Mouse (Mus musculus) kidney, adult 9 months (tissue): ENCODE results near the gene Rprd1b.

Source experiments
- DNase-seq: peaks from one replicate; pipeline ENCODE4 v3.0.0; 2022

Gene Rprd1b

DNA sequence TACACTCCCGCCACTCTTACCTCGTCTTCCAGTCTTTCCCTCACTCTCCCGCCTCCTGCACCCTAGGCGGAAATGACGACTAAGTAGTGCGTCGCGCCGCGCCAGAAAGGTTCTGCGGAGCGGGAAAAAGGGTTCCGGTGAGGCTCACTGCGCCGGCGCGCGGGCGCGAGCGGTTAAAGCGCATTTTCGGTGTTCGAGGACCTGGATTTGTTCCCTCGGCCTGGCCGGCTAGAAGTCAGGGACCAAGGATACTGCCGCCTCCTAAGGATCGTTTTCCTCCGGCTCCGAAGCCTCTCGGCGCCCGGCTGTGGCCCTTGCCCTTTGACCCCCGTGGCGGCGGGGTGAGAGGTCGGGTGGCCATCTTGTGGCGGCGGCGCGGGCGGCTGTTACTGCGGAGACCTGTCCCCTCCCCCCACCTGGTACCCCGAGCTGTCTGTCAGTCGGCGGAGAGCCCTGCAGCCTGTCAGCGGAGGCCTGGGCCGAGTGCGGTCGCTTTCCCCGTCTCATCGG, at the start of gene Rprd1b, which contains the start of gene Tti1:
Rprd1b (plus strand) TSS at position 144 of the 510 bp plus-strand sequence.
Tti1 (minus strand) TSS at position 80 of the 510 bp plus-strand sequence.
- DNase-seq, result peak; percentile 94

DNA sequence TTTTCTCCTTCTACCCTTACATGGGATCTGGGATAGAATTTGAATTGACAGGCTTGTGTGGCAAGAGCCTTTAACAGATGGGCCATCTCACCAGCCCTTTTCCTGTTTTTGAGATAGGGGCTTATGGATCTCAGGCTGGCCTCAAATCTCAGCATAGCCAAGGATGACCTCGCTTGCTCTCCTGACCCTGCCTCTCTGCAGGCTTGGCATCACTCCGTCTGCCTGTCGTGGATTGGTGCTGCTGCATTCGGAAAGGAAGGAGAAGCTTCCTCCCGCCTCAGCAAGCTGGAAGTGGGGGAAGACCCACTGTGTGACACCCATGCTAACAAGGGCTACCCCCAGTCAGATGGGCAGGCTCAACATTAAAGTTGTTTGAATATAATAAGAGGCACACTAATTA, 49.1 kb upstream of the Rprd1b start:
- DNase-seq, result no peak

DNA sequence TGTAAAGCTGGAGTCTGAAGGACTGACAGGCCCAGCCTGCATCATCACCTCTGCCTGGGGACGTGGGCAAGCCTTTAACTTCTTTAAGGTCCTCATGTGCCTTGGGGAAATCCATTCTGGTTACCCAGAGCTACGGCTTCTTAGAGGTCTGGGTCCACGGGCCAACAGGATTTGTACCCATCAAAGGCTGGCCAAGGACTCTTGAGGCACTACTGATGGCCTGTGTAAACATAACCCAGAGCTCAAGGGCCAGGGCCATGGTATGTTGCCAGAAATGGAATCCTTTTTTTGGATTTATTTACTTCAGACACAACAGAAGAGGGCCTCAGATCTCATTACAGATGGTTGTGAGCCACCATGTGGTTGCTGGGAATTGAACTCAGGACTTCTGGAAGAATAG, 45.6 kb upstream of the Rprd1b start:
- DNase-seq, result no peak

DNA sequence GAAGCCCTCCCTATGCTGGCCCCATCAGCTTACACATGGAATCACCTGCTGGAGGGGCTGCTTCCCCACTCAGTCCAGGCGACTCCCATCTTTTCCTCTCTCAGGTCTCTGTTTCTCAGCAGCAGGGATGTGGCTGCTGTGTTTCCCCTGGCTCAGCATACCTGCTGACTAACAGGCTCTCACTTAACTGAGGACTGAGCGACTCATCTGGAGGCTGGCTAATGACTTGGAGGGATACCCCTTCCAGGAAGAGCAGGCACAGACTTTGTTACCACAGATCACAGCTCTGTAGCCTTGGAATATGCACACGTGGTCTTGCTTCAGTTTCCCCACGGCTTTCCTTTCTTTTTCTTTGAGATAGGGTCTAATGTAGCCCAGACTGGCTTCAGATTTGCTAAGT, 45.0 kb upstream of the Rprd1b start:
- no peak for DNase-seq

DNA sequence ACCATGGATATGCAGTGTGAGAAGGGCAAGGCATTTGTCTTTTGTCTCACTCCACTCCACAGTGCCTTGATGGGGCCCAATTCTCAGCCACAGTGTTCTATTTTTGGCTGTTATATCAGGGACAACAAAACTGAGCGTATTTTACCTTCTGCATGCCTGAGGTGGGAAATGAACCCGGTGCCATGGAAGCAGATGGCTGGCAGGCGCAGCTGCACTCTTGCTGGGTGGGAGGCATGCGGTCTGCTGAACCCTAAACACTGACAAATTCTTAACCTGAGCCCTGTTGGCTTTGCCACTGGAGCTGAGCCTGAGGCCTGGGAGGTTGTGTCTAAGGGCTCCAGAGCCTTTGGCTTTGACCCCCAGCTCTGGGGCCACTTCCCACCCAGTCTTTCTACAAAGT, 42.7 kb upstream of the Rprd1b start:
- no peak for DNase-seq

DNA sequence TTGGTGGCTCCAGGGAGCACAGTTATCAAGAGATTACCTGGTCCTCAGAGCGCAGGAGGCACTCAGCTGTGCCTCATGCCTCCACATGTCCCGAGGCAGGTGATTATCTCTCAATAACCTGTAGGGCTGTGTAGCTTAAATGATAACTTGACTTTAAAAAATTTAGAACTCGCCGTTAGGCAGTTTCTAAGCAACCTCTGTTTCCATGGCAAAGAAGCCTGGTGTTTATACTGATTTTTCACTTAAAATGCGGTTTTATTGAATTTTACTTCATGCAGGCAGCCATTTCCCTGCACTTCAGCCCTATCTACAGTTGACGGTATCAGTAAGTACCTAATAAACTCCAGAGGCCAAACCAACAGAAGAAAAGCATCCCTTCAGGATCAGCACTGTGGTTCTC, 42.1 kb upstream of the Rprd1b start:
- DNase-seq, result no peak

DNA sequence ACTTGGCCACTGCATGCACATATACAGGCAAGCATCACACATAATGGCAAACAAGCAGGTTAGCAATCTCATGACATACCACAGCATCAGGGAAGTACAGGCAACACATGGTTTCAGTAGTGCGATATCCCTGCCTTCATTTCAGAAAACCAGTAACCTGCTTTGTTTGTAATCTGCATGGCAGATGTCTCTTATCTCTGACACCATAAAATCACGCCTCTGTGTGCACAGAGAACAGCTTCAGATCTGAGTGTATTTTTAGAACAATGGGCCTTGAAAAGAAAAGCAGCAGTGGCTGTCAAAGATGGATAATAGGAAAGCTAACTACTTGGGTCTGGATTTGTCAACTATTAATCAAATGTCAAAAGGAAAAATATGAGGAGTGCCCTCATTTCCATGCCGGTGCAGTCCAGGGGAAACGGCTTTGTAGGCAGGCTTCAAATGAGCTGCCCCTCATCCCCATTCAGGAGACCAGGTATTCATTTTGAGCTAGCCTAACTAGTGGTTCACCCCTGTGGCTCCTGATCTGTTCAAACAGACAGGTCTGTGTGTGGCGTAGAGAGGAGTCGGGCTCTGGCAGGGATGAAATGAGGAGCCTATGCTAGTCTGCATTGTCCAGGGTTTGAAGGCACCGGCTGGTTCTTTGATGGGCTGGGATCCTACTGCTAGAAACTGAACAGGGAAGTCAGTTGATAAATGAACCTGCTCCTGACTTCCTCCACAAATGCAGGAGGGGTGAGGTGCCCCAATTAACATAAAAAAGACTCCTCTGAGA, 39.7 kb upstream of the Rprd1b start:
- DNase-seq, result no peak

DNA sequence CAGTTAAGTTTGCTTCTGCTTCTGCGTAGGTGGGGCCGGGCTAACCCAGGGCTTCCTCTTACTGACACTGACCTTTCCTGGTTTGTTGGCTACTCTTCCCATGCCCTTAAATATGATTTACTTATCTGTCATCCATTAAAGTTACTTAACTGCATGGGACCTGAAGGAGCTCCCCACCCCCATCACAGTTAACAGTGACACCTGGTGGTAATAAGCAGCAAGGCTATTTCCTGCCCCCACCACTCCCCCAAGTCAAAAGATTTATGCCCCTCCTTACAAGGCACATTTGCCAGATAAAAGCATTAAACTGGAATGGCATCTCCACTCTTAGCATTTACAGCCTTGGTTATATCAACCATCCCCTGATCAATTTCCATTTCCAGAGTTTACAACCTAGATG, 38.4 kb upstream of the Rprd1b start:
- peak; percentile 30 for DNase-seq

DNA sequence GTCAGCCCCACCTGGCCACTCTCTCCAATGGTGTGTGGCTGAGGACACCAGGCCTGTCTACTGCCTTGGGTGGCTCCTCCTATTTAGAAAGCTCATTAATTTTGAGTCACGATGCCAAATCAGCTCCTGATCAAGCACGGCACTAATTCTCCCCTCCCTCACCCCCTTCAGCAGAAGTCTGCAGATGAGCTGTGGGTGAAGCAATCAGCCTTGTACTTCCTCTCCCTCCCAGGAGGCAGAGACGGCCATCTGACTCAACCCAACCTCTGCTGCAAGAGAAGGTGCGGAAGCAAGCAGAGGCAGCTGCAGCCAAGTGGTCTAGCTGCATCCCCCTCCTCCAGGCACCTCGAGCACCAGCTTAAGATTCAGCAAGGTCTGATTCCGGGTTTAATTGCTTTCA, 37.3 kb upstream of the Rprd1b start:
- DNase-seq, result no peak

DNA sequence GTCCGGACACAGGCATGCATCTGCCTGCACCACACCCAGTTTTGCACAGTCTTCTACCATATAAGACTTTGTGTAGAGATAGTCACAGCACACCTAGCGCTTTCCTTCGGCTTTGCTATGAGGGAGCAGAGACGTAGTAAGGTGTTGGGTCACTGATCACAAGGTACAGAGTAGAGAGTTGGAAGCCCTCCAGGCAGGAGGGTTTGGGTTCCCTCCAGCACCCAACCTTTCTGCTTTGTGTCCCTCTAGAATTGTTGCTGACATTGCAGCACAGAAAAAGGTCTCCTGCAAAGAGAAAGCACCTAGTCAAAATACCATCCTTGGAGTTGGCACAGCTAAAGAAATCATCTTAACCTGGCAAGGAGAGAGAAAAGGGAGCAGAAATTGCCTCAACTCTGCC, 35.8 kb upstream of the Rprd1b start:
- peak; percentile 75 for DNase-seq

DNA sequence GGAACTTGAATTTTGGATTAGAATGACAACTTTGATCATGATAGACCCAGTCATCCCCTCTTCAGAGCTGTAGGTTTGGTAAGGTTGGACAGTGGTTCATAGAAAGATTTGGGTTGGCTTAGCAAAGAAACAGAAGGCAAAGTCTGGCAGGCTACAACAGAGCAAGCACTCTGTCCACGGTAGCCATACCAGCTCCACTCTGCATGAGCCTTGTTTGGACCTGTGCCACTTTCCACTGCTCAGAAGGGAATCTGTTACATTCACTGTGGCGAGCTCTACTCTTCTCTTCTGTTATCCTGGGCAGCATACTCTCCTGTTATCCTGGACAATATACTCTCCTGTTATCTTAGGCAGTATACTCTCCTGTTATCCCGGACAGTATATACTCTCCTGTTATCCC, 29.5 kb upstream of the Rprd1b start:
- DNase-seq, result no peak

DNA sequence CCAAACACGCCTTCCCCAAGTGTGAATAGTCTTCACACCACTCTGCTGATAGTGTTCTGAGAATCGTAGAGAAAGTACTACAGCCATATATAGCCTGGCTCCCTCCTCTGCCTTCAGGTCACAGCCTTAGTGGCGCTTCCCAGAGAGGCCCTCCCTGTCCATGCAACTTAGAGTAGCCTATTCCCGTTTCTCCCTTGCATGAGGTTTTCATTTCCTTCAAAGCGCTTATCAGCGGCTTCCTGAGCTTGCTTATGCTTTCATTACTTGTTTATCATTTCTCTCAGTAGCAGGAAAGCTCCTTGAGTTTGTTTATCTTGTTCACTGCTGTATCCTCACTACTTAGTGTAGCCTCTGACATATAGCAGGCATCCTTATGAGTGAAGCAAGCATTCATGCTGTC, 23.7 kb upstream of the Rprd1b start:
- no peak for DNase-seq

DNA sequence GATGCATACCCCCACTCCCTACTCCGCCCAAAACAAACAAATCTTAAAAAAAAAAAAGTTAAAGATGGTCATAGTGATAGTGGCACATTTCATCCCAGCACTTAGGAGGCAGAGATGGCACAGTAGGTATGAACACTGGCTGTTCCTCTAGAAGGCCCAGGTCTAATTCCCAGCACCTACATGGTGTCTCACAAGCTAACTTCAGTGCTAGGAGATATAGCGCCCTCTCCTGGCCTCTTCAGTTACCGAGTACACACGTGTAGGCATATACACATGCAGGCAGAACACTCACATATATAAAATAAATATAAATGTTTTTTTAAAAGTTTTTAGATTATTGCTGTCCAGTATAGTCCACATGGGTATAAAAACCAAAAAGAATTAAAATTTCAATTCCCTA, 22.7 kb upstream of the Rprd1b start:
- no peak for DNase-seq

DNA sequence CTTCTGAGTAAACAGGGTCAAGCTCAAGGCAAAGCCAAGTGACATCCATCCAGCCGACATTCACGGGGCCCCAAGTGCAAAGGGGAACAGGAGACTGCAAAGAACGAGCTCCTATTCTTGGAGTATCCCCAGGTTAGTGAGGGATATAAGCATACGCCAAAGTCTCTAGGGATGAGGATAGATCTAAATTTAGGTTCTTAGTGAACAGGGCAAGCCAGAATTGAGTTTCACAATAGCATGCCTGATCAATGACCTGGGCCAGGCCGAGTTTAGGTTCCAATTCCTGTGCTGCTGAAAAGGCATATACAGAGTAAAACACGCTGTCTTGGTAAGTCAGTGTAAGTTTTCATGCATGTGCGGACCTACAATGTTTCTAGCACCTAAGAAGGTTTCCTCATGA, 18.9 kb upstream of the Rprd1b start:
- DNase-seq, result no peak

DNA sequence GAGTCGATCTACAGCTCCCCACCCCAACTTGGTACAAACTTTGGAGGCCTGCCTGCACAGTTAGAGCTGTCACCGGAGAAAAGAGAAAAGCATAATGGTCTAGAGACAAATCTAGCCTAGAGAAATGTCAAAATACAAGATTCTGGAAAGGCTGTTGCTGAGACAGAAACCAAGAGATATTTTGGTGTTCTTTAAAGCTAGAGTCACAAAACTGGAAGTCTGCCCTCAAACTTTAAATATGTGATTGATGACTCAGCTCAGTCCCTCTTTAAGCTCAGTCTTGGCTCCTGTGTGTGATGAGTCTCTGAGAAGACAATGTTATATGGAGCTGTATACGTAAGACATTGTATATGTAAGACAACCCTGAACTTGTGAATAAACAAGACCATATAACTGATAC, 15.7 kb upstream of the Rprd1b start:
- no peak for DNase-seq

DNA sequence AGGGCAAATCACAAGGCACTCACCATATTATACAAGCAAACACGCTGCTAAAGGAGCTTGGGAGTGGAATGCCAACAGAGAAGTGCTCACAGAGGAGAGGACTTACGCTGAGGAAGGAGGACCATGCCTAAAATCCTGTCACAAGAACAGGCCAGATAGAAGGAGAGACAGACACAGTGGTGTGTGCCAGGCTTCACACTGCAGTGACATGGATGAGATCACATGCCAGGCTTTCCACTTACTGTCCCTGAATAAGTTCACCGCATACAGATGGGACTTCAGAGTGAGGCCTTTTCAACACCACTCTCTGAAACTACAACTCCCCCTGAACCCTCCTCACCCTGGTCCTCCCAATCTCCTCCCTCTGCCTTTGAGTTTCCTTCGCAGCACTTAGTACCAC, 11.0 kb upstream of the Rprd1b start:
- no peak for DNase-seq

DNA sequence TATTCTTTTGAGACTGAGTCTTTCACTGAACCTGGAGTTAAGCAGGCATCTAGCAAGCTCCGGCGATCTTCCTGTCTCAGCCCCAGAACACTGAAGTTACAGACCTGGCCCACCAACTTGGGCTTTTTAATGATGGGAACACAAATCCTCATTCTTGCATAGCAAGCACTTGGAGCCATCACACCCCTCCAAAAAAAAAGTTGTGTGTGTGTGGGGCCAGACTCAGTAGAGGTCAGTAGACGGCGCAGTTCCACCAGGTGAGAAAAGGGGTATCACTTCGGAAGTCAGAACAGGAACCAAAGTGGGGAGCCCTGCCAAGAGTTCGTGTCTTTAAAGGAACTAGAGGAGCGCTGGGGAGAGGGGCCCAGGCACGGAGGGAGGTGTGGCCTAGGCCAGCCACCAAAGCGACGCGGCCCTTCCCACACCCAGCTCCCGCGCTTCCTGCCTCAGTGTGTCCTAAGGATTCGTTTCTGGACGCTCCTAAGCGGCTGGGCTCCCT, 393 bp upstream of the Rprd1b start:
- DNase-seq, result no peak

DNA sequence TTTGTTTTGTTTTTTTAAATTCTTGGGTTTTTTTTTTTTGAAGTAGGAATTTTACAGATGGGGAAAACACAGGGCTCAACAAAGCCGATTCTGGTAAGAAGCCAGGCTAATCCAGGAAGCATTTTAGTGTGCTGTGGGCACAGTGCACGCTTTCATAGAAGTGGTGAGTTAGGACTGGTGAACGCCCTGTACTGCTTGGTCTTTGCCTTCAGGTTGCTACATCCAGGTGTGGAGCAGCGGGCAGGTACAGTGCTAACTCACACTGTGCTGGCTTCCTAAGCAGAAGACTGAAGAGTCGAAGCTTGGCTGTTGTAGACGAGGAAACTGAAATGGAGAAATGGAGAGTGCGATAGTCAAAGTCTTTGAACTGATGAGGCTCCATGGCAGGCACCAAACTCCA, 1.7 kb downstream of the Rprd1b start:
- DNase-seq, result no peak

DNA sequence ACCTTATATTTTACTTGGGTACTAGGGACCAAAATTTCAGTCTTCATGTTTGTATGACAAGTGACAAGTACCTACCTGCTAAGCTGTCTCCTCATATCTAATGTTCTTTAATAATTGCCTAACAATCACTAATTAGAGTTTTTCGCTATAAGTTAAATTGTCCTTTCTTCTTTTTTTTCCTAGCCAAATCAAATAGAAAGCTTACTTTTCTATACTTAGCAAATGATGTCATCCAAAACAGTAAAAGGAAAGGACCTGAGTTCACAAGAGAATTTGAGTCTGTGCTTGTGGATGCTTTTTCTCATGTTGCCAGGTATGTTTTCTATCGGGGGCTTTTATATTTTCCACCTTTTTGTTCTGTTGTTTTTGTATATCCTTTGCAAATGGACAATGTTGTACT, 7.5 kb downstream of the Rprd1b start:
- DNase-seq, result no peak

DNA sequence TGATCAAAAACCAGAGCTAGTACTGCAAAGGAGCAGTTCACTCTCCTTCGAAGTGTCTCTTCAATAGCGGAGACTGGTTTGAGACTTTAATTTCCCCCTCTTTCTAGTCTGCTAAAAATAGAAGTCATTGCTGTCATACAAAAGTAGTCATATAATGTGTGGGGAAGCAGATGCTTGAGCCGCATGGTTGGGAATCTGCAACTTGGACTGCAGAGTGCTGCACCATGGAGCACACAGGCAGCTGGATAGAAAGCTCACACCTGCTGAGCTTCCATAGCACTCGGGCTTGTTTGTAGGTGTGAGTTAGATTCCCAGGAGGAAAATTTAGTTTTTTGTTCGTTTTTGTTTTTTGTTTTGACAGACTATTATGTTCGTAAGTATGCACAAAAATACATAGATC, 8.1 kb downstream of the Rprd1b start:
- no peak for DNase-seq

DNA sequence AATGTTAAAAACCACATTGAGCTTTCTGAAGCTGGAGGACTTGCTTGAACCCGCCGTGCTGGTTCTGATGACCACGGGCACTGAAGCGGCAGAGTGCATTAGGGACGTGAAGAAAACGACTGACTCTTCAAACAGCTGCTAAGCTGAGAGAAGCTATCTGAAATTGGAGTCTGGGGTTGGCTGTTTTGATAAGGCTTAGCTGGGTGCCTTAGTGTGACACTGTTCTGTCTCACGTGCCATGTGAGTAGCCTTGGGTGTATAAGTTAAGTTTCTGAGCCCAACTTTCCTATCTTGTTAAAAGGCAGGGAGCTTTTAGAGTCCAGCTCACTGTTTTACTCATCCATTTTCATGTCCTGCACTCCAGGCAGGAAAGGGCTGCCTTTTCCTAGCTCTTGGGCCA, 8.7 kb downstream of the Rprd1b start:
- no peak for DNase-seq

DNA sequence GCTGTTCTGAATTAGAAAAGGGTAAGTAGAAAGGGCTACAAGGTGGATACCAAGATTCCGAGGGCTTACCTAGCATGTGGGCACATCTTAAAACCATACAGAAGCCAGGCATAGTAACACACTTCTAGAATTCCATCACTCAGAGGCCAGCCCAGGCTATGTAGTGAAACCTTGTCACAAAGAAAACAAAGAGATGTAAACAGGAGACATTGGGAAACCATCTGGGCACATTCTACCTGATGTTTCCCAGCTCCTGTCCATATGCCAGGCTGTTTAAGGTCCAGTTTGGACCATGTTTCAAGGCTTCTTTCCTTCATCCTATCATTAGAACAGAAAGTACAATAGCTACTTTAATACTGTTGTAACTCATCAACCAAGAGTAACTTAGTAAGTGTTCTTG, 9.3 kb downstream of the Rprd1b start:
- no peak for DNase-seq

DNA sequence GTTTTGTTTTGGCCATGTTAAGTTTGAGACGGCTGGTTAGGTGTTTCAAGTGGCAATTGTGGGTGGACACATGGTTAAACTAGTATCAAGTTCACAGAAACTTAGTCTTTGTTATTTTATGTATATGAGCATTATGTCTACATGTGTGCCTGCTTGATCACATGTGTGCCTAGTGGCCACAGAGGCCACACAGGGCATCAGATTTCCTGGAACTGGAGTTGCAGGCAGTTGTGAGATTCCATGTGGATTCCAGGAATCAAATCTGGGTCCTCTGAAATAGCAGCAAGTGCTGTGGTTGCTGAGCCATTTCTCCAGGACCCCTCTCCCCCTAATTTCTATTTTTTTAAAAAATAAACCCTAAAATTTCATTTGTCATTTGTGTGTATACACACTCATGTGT, 11.4 kb downstream of the Rprd1b start:
- DNase-seq, result no peak

DNA sequence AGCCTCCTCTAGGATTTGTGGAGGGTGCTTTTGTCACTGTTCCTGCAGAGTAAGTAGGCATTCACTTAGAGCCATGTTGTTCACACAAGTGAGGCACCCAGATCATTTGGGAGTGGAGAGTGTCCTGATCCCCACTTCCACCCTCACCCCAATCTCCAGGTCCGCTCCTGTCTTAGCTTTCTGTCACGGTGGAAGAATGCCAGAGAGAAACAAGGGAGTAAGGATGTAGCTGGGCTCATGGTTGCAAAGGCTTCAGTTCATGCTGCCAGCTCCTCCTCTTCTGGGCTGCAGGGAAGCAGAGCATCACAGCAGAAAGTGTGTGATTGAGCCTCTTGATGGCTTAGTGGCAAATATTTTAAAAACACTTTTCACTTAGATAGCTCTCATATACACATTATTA, 12.1 kb downstream of the Rprd1b start:
- no peak for DNase-seq

DNA sequence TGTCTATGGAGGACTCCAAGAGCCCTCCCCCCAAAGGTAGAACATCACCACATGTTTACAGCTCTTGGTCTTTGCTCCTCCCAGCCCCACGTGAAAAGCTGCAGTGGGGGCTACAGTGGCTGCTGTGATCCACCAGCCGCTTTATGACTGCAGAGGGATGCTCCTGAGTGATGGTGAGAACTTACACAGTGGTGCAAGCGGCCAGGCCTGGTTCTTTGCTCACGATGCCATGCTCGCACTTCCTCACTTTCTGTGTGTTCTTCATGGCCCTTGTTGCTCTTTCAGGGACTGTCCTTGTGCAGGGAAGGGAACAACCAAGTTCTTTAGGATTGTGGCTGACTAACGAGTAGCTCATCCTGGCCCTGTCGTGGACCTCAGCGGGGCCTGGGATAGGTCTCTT, 15.2 kb downstream of the Rprd1b start:
- DNase-seq, result no peak
